Mouse (Mus musculus) megakaryocyte-erythroid progenitor cell, adult 5-6 weeks (primary cell): ENCODE data around the gene Foxn3. TPM values are rescaled to one million over a fixed set of nuclear protein-coding genes. Genes with fewer than 3 reads are reported as not detected.

ENCODE experiments used
- ATAC-seq: replicated peaks from 2 replicates; pipeline ENCODE4 v1.8.0; 2016; ENCODE audit warnings: mild to moderate bottlenecking, inconsistent platforms; ENCODE audit not compliant: severe bottlenecking, poor library complexity, low FRiP score, low TSS enrichment
- total RNA-seq, 2 experiments: library from RNA; stranded (forward) in 1 of 2; stranded (reverse) in 1 of 2; fragments of 200-1000, 215-1000 nt in 1 of 2; fragments of >200 nt in 1 of 2; fragmentation: Nextera tagmentation in 1 of 2; gene quantifications; 2 replicates each; pipeline ENCODE4 v1.2.3; 2014 to 2017

Foxn3 gene
- total RNA-seq, 2 experiments from 2014 or later: 36.9 to 118 TPM

GRCm38 (mm10) chr12:99343378-99343777, 220.0 kb downstream of the Foxn3 start:
- ATAC-seq: no peak

- ATAC-seq: no peak
These were observed 221.2 kb downstream of the Foxn3 start for GRCm38 (mm10) chr12:99342160-99342559.

- no peak for ATAC-seq
These were observed 221.6 kb downstream of the Foxn3 start for GRCm38 (mm10) chr12:99341751-99342150.

GRCm38 (mm10) chr12:99340418-99341182, 222.8 kb downstream of the Foxn3 start:
- ATAC-seq: no peak

GRCm38 (mm10) chr12:99339640-99340325, 223.6 kb downstream of the Foxn3 start:
- no peak for ATAC-seq

GRCm38 (mm10) chr12:99338754-99339153, 224.6 kb downstream of the Foxn3 start:
- ATAC-seq: no peak

- ATAC-seq: no peak
These were observed 226.3 kb downstream of the Foxn3 start for GRCm38 (mm10) chr12:99337171-99337435.

GRCm38 (mm10) chr12:99336349-99337170, 226.8 kb downstream of the Foxn3 start:
- ATAC-seq: no peak

- ATAC-seq: no peak
These were observed 227.8 kb downstream of the Foxn3 start for GRCm38 (mm10) chr12:99335628-99336027.

GRCm38 (mm10) chr12:99334026-99334425, 229.4 kb downstream of the Foxn3 start:
- ATAC-seq: no peak

- ATAC-seq: no peak
These were observed 229.9 kb downstream of the Foxn3 start for GRCm38 (mm10) chr12:99333304-99333968.

GRCm38 (mm10) chr12:99332144-99332807, 231.1 kb downstream of the Foxn3 start:
- peak; percentile 33 for ATAC-seq

- peak; percentile 82 for ATAC-seq
These were observed 231.9 kb downstream of the Foxn3 start for GRCm38 (mm10) chr12:99331341-99331947.

GRCm38 (mm10) chr12:99330822-99331285, 232.5 kb downstream of the Foxn3 start:
- ATAC-seq: no peak

GRCm38 (mm10) chr12:99329301-99330257, 233.8 kb downstream of the Foxn3 start:
- no peak for ATAC-seq

GRCm38 (mm10) chr12:99326157-99326556, 237.2 kb downstream of the Foxn3 start:
- no peak for ATAC-seq

- ATAC-seq: peak; percentile 96
These were observed 241.6 kb downstream of the Foxn3 start for GRCm38 (mm10) chr12:99321633-99322431.
